Mouse (Mus musculus) forebrain, embryonic 12.5 days (tissue): ENCODE results near the gene Pms1. TPM values are rescaled to one million over a fixed set of nuclear protein-coding genes. Genes with fewer than 3 reads are reported as not detected.
"Not testable (repeated sequence)": the region's sequence is repeated elsewhere in the genome, so short reads cannot be mapped to it uniquely, and the experiment has no call there.

ENCODE experiments used
- ATAC-seq: fragments of 200-750 bp; cut with Nextera tagmentation; 2 replicates; pipeline ENCODE4 v1.8.0; 2017; ENCODE audit warnings: moderate TSS enrichment; ENCODE audit not compliant: low FRiP score
- H3K27ac ChIP-seq: fragments of 300-500 bp; sonication (generic); 2 replicates; pipeline ENCODE4 v1.5.1; 2016; ENCODE audit warnings: mild to moderate bottlenecking
- H3K27me3 ChIP-seq: fragments of 300-500 bp; sonication (generic); 2 replicates; pipeline ENCODE4 v1.6.1; 2016; ENCODE audit warnings: mild to moderate bottlenecking
- H3K36me3 ChIP-seq: fragments of 300-500 bp; sonication (generic); replicated peaks from 2 replicates; pipeline ENCODE4 v1.6.1; 2016; ENCODE audit warnings: mild to moderate bottlenecking
- H3K4me1 ChIP-seq: fragments of 300-500 bp; sonication (generic); 2 replicates; pipeline ENCODE4 v1.6.1; 2016
- H3K4me2 ChIP-seq: fragments of 300-500 bp; sonication (generic); 2 replicates; pipeline ENCODE4 v1.6.1; 2016; ENCODE audit warnings: mild to moderate bottlenecking, moderate library complexity
- H3K4me3 ChIP-seq: fragments of 300-500 bp; sonication (generic); replicated peaks from 2 replicates; pipeline ENCODE4 v1.5.1; 2016; ENCODE audit warnings: mild to moderate bottlenecking
- H3K9ac ChIP-seq: fragments of 300-500 bp; sonication (generic); 2 replicates; pipeline ENCODE4 v1.6.1; 2016; ENCODE audit warnings: mild to moderate bottlenecking
- H3K9me3 ChIP-seq: fragments of 300-500 bp; sonication (generic); 2 replicates; pipeline ENCODE4 v1.6.1; 2016
- WGBS: fragments of 180-500 bp; shearing (Covaris S2); methylation state at CpG from one replicate; pipeline ENCODE4 v1.1.7; 2016; 5-methylcytosine and 5-hydroxymethylcytosine counted together
- polyA plus RNA-seq: library from polyadenylated mRNA; unstranded; fragments of >200 nt; fragmentation: Nextera tagmentation; extraction: Ambion mirVana; gene quantifications from 2 replicates; pipeline ENCODE4 v1.2.1, GENCODE M21; 2016

The Pms1 gene
- 24.5 and 26.3 TPM in 2 replicates for polyA plus RNA-seq

GRCm38 (mm10) chr1:53296581-53297383 is at the start of gene Pms1, which contains the start of the genes Ormdl1 and Gm28778:
TSS of gene Pms1 (minus strand) at chr1:53297018.
TSS of gene Ormdl1 (plus strand) at chr1:53297095.
TSS of gene Gm28778 (plus strand) at chr1:53297111.
- peaks cover 9% of the 10 kb centered on the region for H3K36me3 ChIP-seq
- WGBS: under 1% methylated on average over 66 of the region's 66 CpGs
- H3K4me2 ChIP-seq: peak within 1 kb of the TSS; percentile 62
- peak within 1 kb of the TSS; percentile 82 for H3K9ac ChIP-seq
- peak within 1 kb of the TSS; percentile 82 for H3K4me3 ChIP-seq
- H3K4me1 ChIP-seq: peaks cover 6% of the 10 kb centered on the region
- no peaks in the 10 kb centered on the region for H3K27me3 ChIP-seq
- H3K27ac ChIP-seq: peak within 1 kb of the TSS; percentile 91
- no peaks in the 10 kb centered on the region for H3K9me3 ChIP-seq
- ATAC-seq: peak; percentile 100

GRCm38 (mm10) chr1:53341071-53341470 is 44.3 kb upstream of the Pms1 start:
- over 99% methylated on average over 2 of the region's 2 CpGs for WGBS

GRCm38 (mm10) chr1:53337403-53337802 is 40.6 kb upstream of the Pms1 start:
- H3K27me3 ChIP-seq, H3K4me1 ChIP-seq, H3K4me3 ChIP-seq, ATAC-seq, H3K9ac ChIP-seq, H3K4me2 ChIP-seq, H3K27ac ChIP-seq, H3K9me3 ChIP-seq: not testable (repeated sequence)
- peaks cover 21% of the 10 kb centered on the region for H3K36me3 ChIP-seq
- 76% methylated on average over 2 of the region's 2 CpGs for WGBS

More at GRCm38 (mm10) chr1:53341071-53341470, 44.3 kb upstream of the Pms1 start:
- peaks cover 50% of the 10 kb centered on the region for H3K36me3 ChIP-seq
- no peak for ATAC-seq
- H3K9me3 ChIP-seq: 0 out of 2 replicates have a peak, but pooled peaks cover 5% of the 10 kb centered on the region
- H3K4me2 ChIP-seq: no peak overlapping the region
- H3K4me1 ChIP-seq: no peaks in the 10 kb centered on the region
- no peak overlapping the region for H3K9ac ChIP-seq
- no peak overlapping the region for H3K4me3 ChIP-seq
- no peaks in the 10 kb centered on the region for H3K27me3 ChIP-seq
- no peak overlapping the region for H3K27ac ChIP-seq

GRCm38 (mm10) chr1:53335465-53335864 is 38.6 kb upstream of the Pms1 start:
- Histone ChIP-seq H3K9ac (no peak overlapping the region), H3K27ac (no peak overlapping the region), H3K4me3 (no peak overlapping the region), H3K9me3 (no peaks in the 10 kb centered on the region; the same call in 1 of the 2 replicates), H3K27me3 (no peaks in the 10 kb centered on the region), H3K36me3 (peaks cover 3% of the 10 kb centered on the region; the same call in 1 of the 2 replicates), H3K4me1 (no peaks in the 10 kb centered on the region), H3K4me2 (no peak overlapping the region)
- no peak for ATAC-seq

GRCm38 (mm10) chr1:53333527-53333926 is 36.7 kb upstream of the Pms1 start:
- not testable (repeated sequence) for H3K36me3 ChIP-seq, H3K27me3 ChIP-seq, H3K27ac ChIP-seq, H3K4me1 ChIP-seq, H3K9ac ChIP-seq, H3K4me3 ChIP-seq, H3K9me3 ChIP-seq, ATAC-seq, H3K4me2 ChIP-seq
- 85% methylated on average over 5 of the region's 5 CpGs for WGBS

DNA sequence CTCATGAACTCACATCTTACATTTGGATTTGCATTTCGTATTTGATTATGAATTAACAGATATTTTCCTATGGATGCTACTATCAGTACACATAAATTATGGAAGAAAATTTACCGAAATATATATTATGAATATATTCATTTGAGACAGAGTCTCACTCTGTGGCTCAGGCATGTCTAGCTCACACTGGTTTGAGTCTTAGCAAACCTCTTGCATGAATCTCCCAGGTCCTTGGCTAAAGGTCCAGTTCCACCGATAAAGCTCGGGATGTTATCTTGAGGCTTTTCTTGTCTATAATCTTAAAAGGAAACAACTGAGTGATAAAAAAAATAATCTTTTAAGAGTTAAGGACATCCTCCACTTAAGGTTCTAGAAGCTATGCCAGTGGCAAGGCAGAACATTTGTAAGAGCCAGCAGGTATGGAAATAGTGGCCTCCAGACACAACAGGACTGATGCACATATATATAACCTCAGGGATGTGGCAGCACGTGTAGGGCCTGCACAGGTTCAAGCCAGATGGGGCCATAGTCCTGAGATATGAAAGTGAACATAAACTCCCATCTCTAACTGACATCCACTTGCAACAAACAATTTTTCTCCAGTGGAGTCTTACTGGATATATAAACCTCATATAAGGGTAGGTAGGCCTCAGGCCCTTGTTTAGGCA is 28.1 kb upstream of the Pms1 start:
- no peaks in the 10 kb centered on the region for H3K27me3 ChIP-seq
- H3K4me2 ChIP-seq: no peak overlapping the region
- no peak overlapping the region for H3K4me3 ChIP-seq
- no peak for ATAC-seq
- H3K27ac ChIP-seq: no peak overlapping the region
- no peak overlapping the region for H3K9ac ChIP-seq
- H3K9me3 ChIP-seq: no peaks in the 10 kb centered on the region
- H3K36me3 ChIP-seq: peaks cover 19% of the 10 kb centered on the region
- 96% methylated on average over 5 of the region's 5 CpGs for WGBS
- H3K4me1 ChIP-seq: no peaks in the 10 kb centered on the region

- peaks cover 19% of the 10 kb centered on the region for H3K36me3 ChIP-seq
Measured at GRCm38 (mm10) chr1:53324277-53324676, 27.5 kb upstream of the Pms1 start.

GRCm38 (mm10) chr1:53323254-53323653 is 26.4 kb upstream of the Pms1 start:
- Histone ChIP-seq H3K9me3 (no peaks in the 10 kb centered on the region), H3K4me3 (no peak overlapping the region), H3K9ac (no peak overlapping the region), H3K4me1 (no peaks in the 10 kb centered on the region), H3K36me3 (peaks cover 24% of the 10 kb centered on the region), H3K27ac (no peak overlapping the region), H3K4me2 (no peak overlapping the region), H3K27me3 (no peaks in the 10 kb centered on the region)
- no peak for ATAC-seq
- WGBS: 92% methylated on average over 5 of the region's 5 CpGs

More at GRCm38 (mm10) chr1:53324277-53324676, 27.5 kb upstream of the Pms1 start:
- no peak overlapping the region for H3K27ac ChIP-seq
- no peaks in the 10 kb centered on the region for H3K9me3 ChIP-seq
- no peak overlapping the region for H3K4me3 ChIP-seq
- H3K9ac ChIP-seq: no peak overlapping the region
- ATAC-seq: no peak
- no peaks in the 10 kb centered on the region for H3K4me1 ChIP-seq
- H3K27me3 ChIP-seq: no peaks in the 10 kb centered on the region
- WGBS: 95% methylated on average over 1 of the region's 1 CpGs
- no peak overlapping the region for H3K4me2 ChIP-seq

- no peak for ATAC-seq
- H3K36me3 ChIP-seq: peaks cover 29% of the 10 kb centered on the region
Measured at GRCm38 (mm10) chr1:53321662-53322344, 25.0 kb upstream of the Pms1 start.

GRCm38 (mm10) chr1:53312989-53313967 is 16.5 kb upstream of the Pms1 start, which contains the start of gene Osgepl1:
TSS of gene Osgepl1 (plus strand) at chr1:53313624.
- peak; percentile 99 for ATAC-seq
- WGBS: 3% methylated on average over 27 of the region's 27 CpGs

More at GRCm38 (mm10) chr1:53321662-53322344, 25.0 kb upstream of the Pms1 start:
- no peak overlapping the region for H3K27ac ChIP-seq
- H3K9me3 ChIP-seq: no peaks in the 10 kb centered on the region
- H3K4me2 ChIP-seq: no peak overlapping the region
- no peak overlapping the region for H3K9ac ChIP-seq
- no peaks in the 10 kb centered on the region for H3K27me3 ChIP-seq
- WGBS: 97% methylated on average over 4 of the region's 4 CpGs
- H3K4me3 ChIP-seq: no peak overlapping the region
- H3K4me1 ChIP-seq: no peaks in the 10 kb centered on the region

DNA sequence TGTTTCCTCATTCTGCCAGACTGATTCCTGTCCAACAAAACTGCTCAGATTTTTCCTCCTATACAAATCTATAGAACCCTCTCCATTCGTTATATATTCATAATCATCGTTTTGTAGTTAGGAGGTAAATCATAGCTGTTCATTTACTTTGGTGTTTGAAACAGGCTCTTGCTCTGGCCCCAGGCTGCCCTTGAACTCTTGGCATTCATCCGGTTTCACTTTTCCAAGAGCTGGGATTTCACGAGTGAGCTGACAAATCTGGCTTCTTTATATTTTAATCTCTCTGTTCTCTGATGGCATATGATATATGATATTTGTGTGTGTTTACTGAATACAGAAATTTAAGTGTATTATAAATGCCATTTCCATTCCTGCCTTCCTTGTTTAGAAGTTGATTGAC is 3.7 kb upstream of the Pms1 start:
- Histone ChIP-seq H3K4me2 (no peak overlapping the region), H3K4me1 (peaks cover 6% of the 10 kb centered on the region), H3K9me3 (no peaks in the 10 kb centered on the region), H3K4me3 (no peak overlapping the region), H3K36me3 (peaks cover 12% of the 10 kb centered on the region), H3K9ac (no peak overlapping the region), H3K27ac (no peak overlapping the region), H3K27me3 (no peaks in the 10 kb centered on the region)
- 92% methylated on average over 4 of the region's 4 CpGs for WGBS
- ATAC-seq: no peak

More at GRCm38 (mm10) chr1:53312989-53313967, 16.5 kb upstream of the Pms1 start, which contains the start of gene Osgepl1:
- H3K9me3 ChIP-seq: no peaks in the 10 kb centered on the region
- H3K4me2 ChIP-seq: peak within 1 kb of the TSS; percentile 65
- H3K4me1 ChIP-seq: 0 out of 2 replicates have a peak, but pooled peaks cover 11% of the 10 kb centered on the region
- H3K27ac ChIP-seq: peak within 1 kb of the TSS; percentile 89
- peaks cover 13% of the 10 kb centered on the region for H3K36me3 ChIP-seq
- peak within 1 kb of the TSS; percentile 76 for H3K9ac ChIP-seq
- peak within 1 kb of the TSS; percentile 61 for H3K4me3 ChIP-seq
- no peaks in the 10 kb centered on the region for H3K27me3 ChIP-seq
